Mouse (Mus musculus) heart, postnatal 10 days (tissue): ENCODE measurements around the gene Wwc1. TPM values are rescaled to one million over a fixed set of nuclear protein-coding genes. Genes with fewer than 3 reads are reported as not detected.

Experiments
- DNase-seq, 2 experiments: peaks; one replicate each; pipeline ENCODE4 v3.0.0; 2021
- intact Hi-C: fragments of 180-260 bp; cut with DNase I; formaldehyde crosslinking; loops from one replicate; pipeline ENCODE4 v1.15.1; 2025
- total RNA-seq, 2 experiments: library from RNA; stranded (reverse); gene quantifications; 2 replicates each; pipeline ENCODE4 v1.2.3; 2021

Wwc1 gene
- total RNA-seq = 1 to 10 TPM; 1.1 to 1.4 TPM

DNA sequence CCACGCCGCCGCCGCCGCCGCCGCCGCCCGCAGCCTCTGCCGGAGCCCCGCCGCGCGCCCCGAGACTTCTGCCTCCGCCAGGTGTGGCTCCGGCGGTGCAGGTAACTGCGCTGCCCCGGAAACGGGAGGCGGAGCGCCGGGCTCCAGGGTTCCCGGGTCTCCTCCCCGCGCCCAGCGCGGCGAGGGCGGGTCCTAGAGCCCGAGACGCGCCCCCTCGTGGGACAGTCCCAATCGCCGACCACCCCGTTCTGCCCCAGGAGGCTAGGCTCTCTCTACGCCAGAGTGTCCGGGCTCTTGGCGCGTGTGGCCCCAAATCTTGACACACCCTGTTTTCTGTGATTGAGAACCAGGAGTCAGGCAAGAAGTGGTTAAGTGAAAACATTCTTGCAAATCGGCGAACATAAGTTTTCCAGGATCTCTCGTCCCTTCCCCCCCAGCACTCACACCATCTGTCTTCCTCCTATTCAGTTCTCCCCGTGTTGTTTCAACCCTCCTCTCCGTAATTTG lies at the start of gene Wwc1:
Gene Wwc1 (minus strand): TSS at position 117 of the 507 bp plus-strand sequence.
- intact Hi-C loops = no loop called here
- DNase-seq = peak; percentile 37 to 44

GRCm38 (mm10) chr11:36020009-36020408 lies 39.7 kb upstream of the Wwc1 start:
- intact Hi-C loops = no loop called here
- DNase-seq = no peak

DNA sequence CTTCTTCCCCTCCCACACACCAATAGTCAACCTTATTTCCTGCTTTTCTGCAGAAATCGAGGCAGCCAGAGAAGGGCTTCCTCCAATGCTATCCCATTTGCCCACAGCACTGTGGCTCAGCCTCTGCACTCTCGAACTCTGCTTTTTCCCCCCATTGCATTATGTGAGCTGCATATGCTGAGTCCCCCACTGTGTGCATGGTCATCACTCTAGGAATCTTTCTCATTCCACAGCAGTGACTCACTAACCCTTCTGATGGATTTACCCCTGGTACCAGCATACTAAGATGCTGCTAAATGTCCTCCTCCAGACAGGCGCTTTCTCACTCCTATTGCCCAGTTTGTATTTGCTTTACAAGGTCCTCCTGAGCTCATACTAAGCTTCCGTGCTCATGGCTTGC lies 32.9 kb upstream of the Wwc1 start:
- intact Hi-C loops = no loop called here

DNA sequence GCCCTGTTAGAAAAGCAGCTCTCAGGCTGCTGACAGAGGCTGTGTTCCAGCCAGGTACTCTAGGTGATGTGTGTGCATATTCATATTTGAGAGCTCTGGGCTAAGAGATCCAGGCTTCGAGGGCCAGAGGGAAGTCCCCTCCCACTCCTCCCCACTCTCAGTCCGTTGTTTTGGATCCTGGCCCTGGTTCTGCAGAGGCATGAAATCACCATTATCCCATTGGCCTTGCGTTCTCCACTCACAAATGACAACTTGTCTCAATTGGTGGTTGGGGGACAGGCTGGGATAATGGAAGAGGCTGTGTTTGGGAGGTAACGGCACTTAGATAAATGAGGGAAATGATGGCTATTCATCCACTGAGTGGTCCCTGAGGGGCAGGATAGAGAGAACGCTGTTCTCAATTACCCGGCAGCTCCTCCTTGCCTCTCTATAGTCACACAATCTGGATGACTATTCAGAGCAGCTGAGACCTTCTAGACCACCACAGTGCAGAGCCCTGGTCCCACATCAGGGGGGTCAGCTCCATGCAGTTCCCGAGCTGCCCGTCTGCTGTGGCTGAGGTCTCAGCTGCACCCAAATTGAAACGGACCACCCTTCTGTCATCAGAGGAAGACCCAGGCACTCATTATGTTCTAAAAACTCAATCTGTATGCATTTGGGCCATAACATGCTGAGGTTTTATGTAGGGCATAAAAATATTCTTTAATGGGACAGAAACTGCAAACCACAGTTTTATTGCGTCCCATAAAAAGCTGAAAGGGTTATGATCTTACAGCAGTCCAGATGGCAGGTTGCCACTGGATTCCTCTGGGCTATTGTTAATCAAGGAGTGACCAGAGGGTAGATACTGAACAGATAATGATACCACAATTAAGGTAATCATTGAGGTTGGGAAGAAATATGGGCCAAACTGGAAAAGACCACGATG lies 29.2 kb upstream of the Wwc1 start:
- intact Hi-C loops = no loop called here
- no peak for DNase-seq

More for the DNA sequence above, 32.9 kb upstream of the Wwc1 start:
- DNase-seq = no peak

DNA sequence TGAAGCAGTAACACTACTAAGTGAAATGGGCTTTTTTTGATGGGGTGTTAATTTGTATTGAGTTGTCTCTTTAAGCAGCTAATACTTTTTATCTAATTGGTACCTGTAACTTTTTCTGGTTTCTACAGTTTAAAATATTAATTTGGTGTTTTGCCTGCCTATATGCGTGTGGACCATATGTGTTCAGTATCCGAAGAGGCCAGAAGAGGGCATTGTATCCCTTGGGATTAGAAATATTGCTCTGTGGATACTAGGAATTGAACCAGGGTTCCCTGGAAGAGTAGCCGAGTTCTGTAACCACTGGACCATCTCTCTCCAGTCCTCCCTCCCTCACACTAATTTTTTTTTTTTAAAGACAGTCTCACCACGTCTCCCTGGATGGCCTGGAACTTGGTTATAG lies 22.6 kb upstream of the Wwc1 start:
- no peak for DNase-seq
- intact Hi-C loops = no loop called here

GRCm38 (mm10) chr11:36001282-36001970 lies 21.1 kb upstream of the Wwc1 start:
- DNase-seq = peak; percentile 91 to 93
- intact Hi-C loops = loop anchor here (1.0 kb wide), 3 partner anchors 79 to 1158 kb away; no protein-coding TSS in a partner anchor

DNA sequence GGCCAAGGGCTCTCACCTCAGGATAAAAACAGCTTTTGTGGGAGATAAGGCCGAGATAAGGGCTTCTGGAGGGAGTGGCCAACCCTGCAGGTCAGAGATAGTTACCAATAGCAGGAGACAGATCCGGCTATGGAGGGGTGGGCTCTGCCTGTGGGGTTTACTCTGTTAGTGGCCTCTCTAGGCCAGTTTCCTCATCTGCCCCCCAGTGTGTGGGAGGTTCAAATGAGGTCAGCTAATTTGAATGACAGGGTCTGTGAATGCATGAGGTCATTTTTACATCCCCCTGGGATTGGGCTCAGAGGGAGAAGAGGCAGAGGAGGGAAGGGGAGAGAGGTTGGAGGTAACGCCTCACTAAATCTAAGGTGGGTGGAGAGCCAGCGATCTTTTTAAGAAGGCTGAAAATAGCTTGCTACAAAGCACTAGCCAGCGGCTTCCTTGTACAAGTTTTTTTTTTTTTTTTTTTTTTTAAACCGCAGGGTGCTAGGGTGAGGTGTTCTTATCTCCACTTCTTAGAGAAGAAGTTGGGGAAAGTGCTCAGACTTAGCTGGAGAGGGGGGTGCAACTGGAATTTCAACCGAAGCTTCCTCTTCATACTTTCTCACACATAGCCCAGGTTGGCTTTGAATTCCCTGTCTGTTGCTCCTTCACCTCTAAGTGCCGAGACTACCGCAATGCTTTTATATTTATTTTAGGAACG lies 20.4 kb upstream of the Wwc1 start:
- DNase-seq = no peak
- intact Hi-C loops = loop anchor here (1.0 kb wide), 3 partner anchors 78 to 1157 kb away; no protein-coding TSS in a partner anchor

DNA sequence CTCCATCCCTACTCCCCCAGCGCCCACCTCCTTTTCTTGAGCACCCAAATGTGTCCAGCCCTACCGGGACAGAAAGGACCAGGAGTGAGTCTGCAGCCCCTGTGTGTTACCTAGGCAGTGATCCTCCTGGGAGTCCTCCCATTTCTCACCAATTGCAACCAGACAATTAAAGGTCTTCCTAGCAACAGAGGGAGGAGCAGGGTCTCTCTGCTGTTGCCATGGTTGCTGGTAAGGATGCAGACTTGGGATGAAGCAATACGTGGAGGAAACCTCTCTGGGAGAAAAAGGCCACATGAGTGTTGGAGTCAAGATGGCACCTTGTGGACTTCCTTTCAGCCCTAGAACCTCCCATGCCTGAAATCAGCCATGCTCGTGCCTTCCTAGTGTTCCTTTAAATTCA lies 19.7 kb upstream of the Wwc1 start:
- intact Hi-C loops = no loop called here
- DNase-seq = no peak

DNA sequence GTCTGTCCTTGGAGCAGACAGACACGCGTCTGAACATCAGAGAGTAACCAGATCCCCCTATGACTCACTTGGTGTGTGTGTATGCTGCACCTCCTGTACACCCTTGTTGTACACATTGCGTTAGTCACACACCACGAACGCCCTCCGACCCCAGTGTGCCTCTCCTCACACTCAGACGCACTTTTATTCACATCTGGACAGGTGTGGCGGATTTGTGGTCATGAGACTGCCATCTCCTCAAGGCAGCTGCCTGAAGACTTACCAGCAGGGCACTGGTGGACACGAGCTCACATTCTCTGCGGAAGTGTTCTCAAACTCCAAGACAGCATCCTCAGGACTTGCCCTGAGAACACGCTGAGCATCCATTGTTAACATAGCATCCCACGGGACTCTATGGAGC lies 17.7 kb upstream of the Wwc1 start:
- intact Hi-C loops = no loop called here
- no peak for DNase-seq

GRCm38 (mm10) chr11:35995310-35995709 lies 15.0 kb upstream of the Wwc1 start:
- no peak for DNase-seq
- intact Hi-C loops = no loop called here

- no peak for DNase-seq
- intact Hi-C loops = no loop called here
These were observed 11.5 kb upstream of the Wwc1 start for GRCm38 (mm10) chr11:35991846-35992245.

- intact Hi-C loops = no loop called here
- no peak for DNase-seq
These were observed 9.6 kb upstream of the Wwc1 start for GRCm38 (mm10) chr11:35989967-35990366.

- peak; percentile 6 to 11 for DNase-seq
- intact Hi-C loops = no loop called here
These were observed 5.6 kb upstream of the Wwc1 start for GRCm38 (mm10) chr11:35985841-35986393.

DNA sequence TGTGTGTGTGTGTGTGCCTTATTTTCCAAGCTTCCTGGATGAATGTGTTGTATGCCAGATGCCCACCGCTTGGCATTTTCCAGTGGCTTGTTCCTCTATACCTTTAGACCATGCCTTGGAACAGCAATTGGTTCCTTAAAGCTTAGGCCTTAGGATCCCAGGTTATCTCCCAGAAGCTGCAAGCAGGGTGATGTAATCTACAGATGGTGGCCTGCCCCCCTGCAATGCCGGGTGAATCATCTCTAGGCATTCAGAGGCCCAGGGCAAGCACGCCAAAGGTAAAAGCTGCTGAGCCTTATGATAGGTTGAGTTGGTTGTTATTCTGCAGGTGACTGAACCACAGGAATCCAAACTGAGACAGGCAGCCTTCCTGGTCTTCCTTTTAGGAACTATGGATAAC lies 2.4 kb upstream of the Wwc1 start:
- intact Hi-C loops = no loop called here
- DNase-seq = no peak

GRCm38 (mm10) chr11:35979733-35980410 lies 455 bp downstream of the Wwc1 start:
- intact Hi-C loops = no loop called here
- DNase-seq = peak in 1 of 2 experiments; percentile 9

- intact Hi-C loops = no loop called here
- DNase-seq = no peak
These were observed 1.0 kb downstream of the Wwc1 start for GRCm38 (mm10) chr11:35979266-35979732.

DNA sequence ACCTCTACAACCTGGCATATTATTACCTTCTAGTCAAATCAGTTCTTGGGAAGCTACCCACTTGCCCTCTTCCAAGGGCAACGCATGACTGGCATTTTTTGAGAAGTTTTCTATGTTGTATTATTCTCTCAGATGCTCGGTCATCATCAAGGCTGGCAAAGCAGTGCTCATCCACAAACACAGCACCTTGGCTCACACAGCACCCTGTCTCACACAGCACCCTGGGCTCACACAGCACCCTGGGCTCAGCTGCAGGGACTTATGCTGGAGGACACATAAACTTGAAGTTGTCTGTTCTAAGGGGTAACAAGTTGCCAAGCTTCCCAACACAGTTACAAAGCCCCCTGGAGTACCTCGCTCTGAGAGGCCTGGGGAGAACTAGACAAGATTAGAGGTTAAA lies 2.5 kb downstream of the Wwc1 start:
- intact Hi-C loops = no loop called here
- no peak for DNase-seq

- DNase-seq = no peak
- intact Hi-C loops = no loop called here
These were observed 3.2 kb downstream of the Wwc1 start for GRCm38 (mm10) chr11:35977096-35977495.

- intact Hi-C loops = no loop called here
These were observed 3.8 kb downstream of the Wwc1 start for GRCm38 (mm10) chr11:35976482-35976881.

More at GRCm38 (mm10) chr11:35976482-35976881, 3.8 kb downstream of the Wwc1 start:
- DNase-seq = no peak
